8 mouse cellular contexts compared by ENCODE assay signal in the genomic region with DNA sequence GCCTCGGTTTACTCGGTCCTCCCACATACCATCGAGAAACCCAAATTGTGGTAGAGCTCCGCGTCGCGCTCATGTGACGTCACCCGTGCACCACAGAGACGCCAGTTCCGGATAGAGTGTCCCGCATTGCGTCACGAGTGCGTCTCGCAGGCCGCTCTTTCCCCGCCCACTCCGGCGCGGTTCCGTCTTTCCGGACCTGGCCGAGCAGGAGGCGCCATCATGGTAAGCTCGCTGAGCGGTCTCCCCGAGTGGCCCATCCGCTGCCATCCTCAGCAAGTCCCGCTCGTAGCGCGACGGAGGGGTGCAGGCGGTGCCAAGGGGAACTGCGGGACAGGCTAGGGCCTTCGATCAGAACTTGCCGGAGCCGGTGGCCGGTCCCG. TPM values are rescaled to one million over a fixed set of nuclear protein-coding genes. Genes with fewer than 3 reads are reported as not detected.
DNase-seq lines count a peak whose midpoint lies in the region; ATAC-seq and TF ChIP-seq lines count a peak whose summit lies in the region.

TSS of gene Sphk2 (minus strand) at position 85 of the 380 bp plus-strand sequence.

- peak within 1 kb of the TSS; percentile 83 for H3K4me3 ChIP-seq in embryonic facial prominence, embryonic 13.5 days
- H3K4me3 ChIP-seq in heart, adult 2 months: peak within 1 kb of the TSS; percentile 86
- peak within 1 kb of the TSS; percentile 94 for H3K4me3 ChIP-seq in limb, embryonic 13.5 days
- peak within 1 kb of the TSS; percentile 78 for H3K4me3 ChIP-seq in midbrain, embryonic 16.5 days (ENCODE audit: low read depth, low read length)

- no peaks in the 10 kb centered on the region for H3K9me3 ChIP-seq in embryonic facial prominence, embryonic 13.5 days
- no peaks in the 10 kb centered on the region for H3K9me3 ChIP-seq in limb, embryonic 13.5 days
- H3K9me3 ChIP-seq in midbrain, embryonic 16.5 days (replicated peaks; ENCODE audit: control insufficient read depth, low read length, poor library complexity, severe bottlenecking): no peaks in the 10 kb centered on the region

- H3K36me3 ChIP-seq in embryonic facial prominence, embryonic 13.5 days: peaks cover 47% of the 10 kb centered on the region
- H3K36me3 ChIP-seq in heart, adult 2 months (ENCODE audit: control insufficient read depth, insufficient read depth, low read length): peaks cover 3% of the 10 kb centered on the region
- peaks cover 46% of the 10 kb centered on the region for H3K36me3 ChIP-seq in limb, embryonic 13.5 days
- H3K36me3 ChIP-seq in midbrain, embryonic 16.5 days (ENCODE audit: control insufficient read depth, insufficient read depth, low read length): peaks cover 24% of the 10 kb centered on the region

- peak within 1 kb of the TSS; percentile 93 for H3K4me2 ChIP-seq in embryonic facial prominence, embryonic 13.5 days
- peak within 1 kb of the TSS; percentile 94 for H3K4me2 ChIP-seq in limb, embryonic 13.5 days (replicated peaks)
- peak within 1 kb of the TSS; percentile 89 for H3K4me2 ChIP-seq in midbrain, embryonic 16.5 days (ENCODE audit: low read length)

- peaks cover 45% of the 10 kb centered on the region for H3K4me1 ChIP-seq in embryonic facial prominence, embryonic 13.5 days
- peaks cover 12% of the 10 kb centered on the region for H3K4me1 ChIP-seq in heart, adult 2 months (ENCODE audit: control insufficient read depth, insufficient read depth, low read length)
- H3K4me1 ChIP-seq in limb, embryonic 13.5 days: peaks cover 52% of the 10 kb centered on the region
- H3K4me1 ChIP-seq in midbrain, embryonic 16.5 days (ENCODE audit: control insufficient read depth, insufficient read depth, low read length): peaks cover 43% of the 10 kb centered on the region

- peak; percentile 99 for TF ChIP-seq POLR2A in heart, adult 2 months (IDR thresholded peaks at IDR 0.05; ENCODE audit: insufficient read depth, low read depth, low read length)

- H3K27me3 ChIP-seq in embryonic facial prominence, embryonic 13.5 days: no peaks in the 10 kb centered on the region
- no peaks in the 10 kb centered on the region for H3K27me3 ChIP-seq in heart, adult 2 months (ENCODE audit: control insufficient read depth, insufficient read depth, low read length)
- no peaks in the 10 kb centered on the region for H3K27me3 ChIP-seq in limb, embryonic 13.5 days
- no peaks in the 10 kb centered on the region for H3K27me3 ChIP-seq in midbrain, embryonic 16.5 days (ENCODE audit: control insufficient read depth, insufficient read depth, low read depth, low read length)

- H3K27ac ChIP-seq in embryonic facial prominence, embryonic 13.5 days: peak within 1 kb of the TSS; percentile 95
- peak within 1 kb of the TSS; percentile 96 for H3K27ac ChIP-seq in heart, adult 2 months
- H3K27ac ChIP-seq in limb, embryonic 13.5 days: peak within 1 kb of the TSS; percentile 93
- peak within 1 kb of the TSS; percentile 94 for H3K27ac ChIP-seq in midbrain, embryonic 16.5 days (ENCODE audit: low read length)

- peak; percentile 95 for DNase-seq in 3134 (ENCODE audit: extremely low read depth, insufficient read length, low spot score)
- peak; percentile 97 to 98 for DNase-seq in adrenal gland, postnatal 36 days
- peak; percentile 98 for DNase-seq in heart, adult 2 months
- DNase-seq in kidney, adult 8-10 months: peak; percentile 98
- peak; percentile 98 for DNase-seq in spleen, postnatal 10 days (ENCODE audit: low spot score in 2 of 2)

- TF ChIP-seq CTCF in heart, adult 2 months (IDR thresholded peaks at IDR 0.05): peak; percentile 21

- ATAC-seq in embryonic facial prominence, embryonic 13.5 days (ENCODE audit: insufficient number of reproducible peaks, insufficient read depth, low FRiP score, low TSS enrichment, low read depth): peak; percentile 60
- ATAC-seq in limb, embryonic 13.5 days (ENCODE audit: low FRiP score, low read depth): peak; percentile 75
- ATAC-seq in midbrain, embryonic 16.5 days: peak; percentile 66

- WGBS in embryonic facial prominence, embryonic 13.5 days: under 1% methylated on average over 41 of the region's 41 CpGs
- WGBS in heart, adult 2 months: 1% methylated on average over 41 of the region's 41 CpGs
- under 1% methylated on average over 41 of the region's 41 CpGs for WGBS in limb, embryonic 13.5 days
- WGBS in midbrain, embryonic 16.5 days: 1% methylated on average over 39 of the region's 41 CpGs

- intact Hi-C loops in heart, adult 2 months (cut with DNase I): loop anchor here (1.0 to 10.0 kb wide), 3 partner anchors 113 to 973 kb away; partner anchors contain the start of genes Ccdc114, Emp3 and Vrk3

- H3K79me2 ChIP-seq in heart, adult 2 months (replicated peaks; ENCODE audit: control insufficient read depth, insufficient read depth, low read length): no peaks in the 10 kb centered on the region; the same call in 1 of the 2 replicates

- TF ChIP-seq EP300 in heart, adult 2 months (IDR thresholded peaks at IDR 0.05; ENCODE audit: insufficient read depth, low read depth, low read length): peak; percentile 98

- H3K9ac ChIP-seq in embryonic facial prominence, embryonic 13.5 days: peak within 1 kb of the TSS; percentile 99
- peak within 1 kb of the TSS; percentile 95 for H3K9ac ChIP-seq in heart, adult 2 months (ENCODE audit: low read depth, low read length)
- peak within 1 kb of the TSS; percentile 99 for H3K9ac ChIP-seq in limb, embryonic 13.5 days
- peak within 1 kb of the TSS; percentile 92 for H3K9ac ChIP-seq in midbrain, embryonic 16.5 days (ENCODE audit: low read depth, low read length)

RNA-seq across cellular contexts. Expression of gene Sphk2, which starts in this region (rescaled TPM):
- 10 to 100 TPM; 35.5 to 35.6 TPM for total RNA-seq in adrenal gland, postnatal 36 days (2021)
- polyA plus RNA-seq in embryonic facial prominence, embryonic 13.5 days (2015; fragmentation: Nextera tagmentation; extraction: Ambion mirVana): 34.4 and 34.9 TPM in 2 replicates
- 10 to 100 TPM; 15.9 to 18.2 TPM for total RNA-seq in heart, adult 2 months (2021)
- polyA plus RNA-seq in heart, adult 2 months (2012; rRNA removed): 24.1 and 24.9 TPM in 2 replicates
- polyA plus RNA-seq in limb, embryonic 13.5 days (2015; fragmentation: Nextera tagmentation; extraction: Ambion mirVana): 33.4 and 36.0 TPM in 2 replicates
- polyA plus RNA-seq in midbrain, embryonic 16.5 days (2015; fragmentation: Nextera tagmentation; extraction: Ambion mirVana): 21.9 and 23.0 TPM in 2 replicates

Comparison
In these comparisons a context has a peak if more than half of its experiments do, and no peak if none do; other contexts are left out.
1. Peak in every context shown above with its lines: DNase-seq, ATAC-seq, H3K4me3 ChIP-seq and H3K27ac ChIP-seq.